Mouse (Mus musculus): Measurements from ENCODE around the gene Bag5. TPM values are rescaled to one million over a fixed set of nuclear protein-coding genes. Genes with fewer than 3 reads are reported as not detected.
A peak's percentile ranks its signal among the peaks of the same experiment; 100 is the strongest.

Bag5 gene
- polyA plus RNA-seq, 1 experiment, result 14.6 TPM

GRCm38 (mm10) chr12:111734912-111735311 is 21.9 kb upstream of the Bag5 start:
- 83% methylated on average over 3 of the region's 3 CpGs for WGBS
- no peak for TF ChIP-seq CTCF (conservative IDR thresholded peaks at IDR 0.05; ENCODE audit: insufficient read depth, insufficient read length, low read depth, low read length)
- TF ChIP-seq POLR2A (IDR thresholded peaks at IDR 0.05; ENCODE audit: low read depth, low read length), result no peak
- no peak overlapping the region for H3K4me3 ChIP-seq (ENCODE audit: insufficient read depth, low read depth, low read length)
- no peaks in the 10 kb centered on the region for H3K27me3 ChIP-seq (replicated peaks; ENCODE audit: control insufficient read depth, insufficient read depth, low read length)
- no peaks in the 10 kb centered on the region for H3K36me3 ChIP-seq (ENCODE audit: control insufficient read depth, insufficient read depth, low read length)
- DNase-seq, result no peak
- H3K27ac ChIP-seq (ENCODE audit: insufficient read depth, low read depth, low read length), result no peak overlapping the region
- H3K4me1 ChIP-seq (ENCODE audit: control insufficient read depth, insufficient read depth, low read length), result 0 out of 2 replicates have a peak, but pooled peaks cover 2% of the 10 kb centered on the region

- Histone ChIP-seq H3K36me3 (ENCODE audit: control insufficient read depth, insufficient read depth, low read length) (no peaks in the 10 kb centered on the region), H3K4me3 (ENCODE audit: insufficient read depth, low read depth, low read length) (no peak overlapping the region), H3K27me3 (replicated peaks; ENCODE audit: control insufficient read depth, insufficient read depth, low read length) (no peaks in the 10 kb centered on the region), H3K4me1 (ENCODE audit: control insufficient read depth, insufficient read depth, low read length) (0 out of 2 replicates have a peak, but pooled peaks cover 2% of the 10 kb centered on the region), H3K27ac (ENCODE audit: insufficient read depth, low read depth, low read length) (no peak overlapping the region)
- WGBS, result 55% methylated on average over 5 of the region's 5 CpGs
- no peak for DNase-seq
- TF ChIP-seq CTCF (conservative IDR thresholded peaks at IDR 0.05; ENCODE audit: insufficient read depth, insufficient read length, low read depth, low read length) (no peak), POLR2A (IDR thresholded peaks at IDR 0.05; ENCODE audit: low read depth, low read length) (no peak)
Observed at GRCm38 (mm10) chr12:111732921-111733320, 19.9 kb upstream of the Bag5 start.

DNA sequence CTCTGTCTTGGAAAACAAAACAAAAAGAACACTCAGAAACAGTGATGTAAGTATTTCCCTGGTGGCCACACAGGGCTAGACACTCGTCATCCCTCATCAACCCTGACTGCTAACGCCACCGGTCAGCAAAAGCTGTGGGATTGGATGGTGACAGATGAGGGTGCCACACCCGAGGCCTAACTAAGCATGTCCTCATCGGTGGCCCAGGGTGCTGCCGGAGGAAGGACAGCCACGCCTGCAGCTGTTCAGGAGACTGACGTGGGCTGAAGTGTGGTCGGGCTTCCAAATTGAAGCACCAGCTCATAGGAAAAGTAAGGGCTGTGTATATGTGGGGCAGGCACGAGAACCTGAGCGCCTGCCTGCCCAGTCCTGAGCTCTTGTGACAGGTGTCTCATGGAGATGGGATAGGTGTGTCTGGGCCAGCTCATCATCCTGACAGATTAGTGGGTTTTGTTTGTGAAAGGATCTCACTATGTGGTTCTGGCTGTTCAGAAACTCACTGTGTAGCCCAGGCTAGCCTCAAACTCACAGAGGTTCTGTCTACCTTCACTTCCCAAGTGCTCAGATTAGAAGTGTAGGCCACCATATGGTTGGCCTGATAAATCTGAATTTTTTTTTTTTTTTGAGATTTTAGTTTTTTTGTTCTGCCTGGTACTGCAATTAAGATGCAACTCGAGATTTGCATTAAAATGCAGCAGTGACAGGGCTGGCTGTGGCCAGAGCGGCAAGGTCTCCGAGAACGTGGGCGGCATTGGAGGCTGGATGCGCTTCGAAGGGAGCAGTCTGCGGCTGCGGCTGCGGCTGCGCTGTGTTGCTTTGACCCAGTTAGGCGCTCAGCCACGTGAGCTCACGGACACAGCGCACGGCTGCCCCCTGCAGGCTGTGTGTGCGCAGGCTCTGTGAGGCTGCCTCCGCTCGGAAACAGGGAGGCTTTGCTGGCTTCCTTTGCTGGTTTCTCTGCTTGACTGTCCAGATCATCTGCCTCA is 19.1 kb upstream of the Bag5 start:
- Histone ChIP-seq H3K4me1 (ENCODE audit: control insufficient read depth, insufficient read depth, low read length) (0 out of 2 replicates have a peak, but pooled peaks cover 2% of the 10 kb centered on the region), H3K4me3 (ENCODE audit: insufficient read depth, low read depth, low read length) (no peak overlapping the region), H3K36me3 (ENCODE audit: control insufficient read depth, insufficient read depth, low read length) (no peaks in the 10 kb centered on the region), H3K27ac (ENCODE audit: insufficient read depth, low read depth, low read length) (no peak overlapping the region), H3K27me3 (replicated peaks; ENCODE audit: control insufficient read depth, insufficient read depth, low read length) (no peaks in the 10 kb centered on the region)
- 32% methylated on average over 30 of the region's 30 CpGs for WGBS
- peak; percentile 97 for TF ChIP-seq CTCF (conservative IDR thresholded peaks at IDR 0.05; ENCODE audit: insufficient read depth, insufficient read length, low read depth, low read length)
- TF ChIP-seq POLR2A (IDR thresholded peaks at IDR 0.05; ENCODE audit: low read depth, low read length), result no peak
- DNase-seq, result peak; percentile 90

GRCm38 (mm10) chr12:111727956-111728355 is 14.9 kb upstream of the Bag5 start:
- Histone ChIP-seq H3K27me3 (replicated peaks; ENCODE audit: control insufficient read depth, insufficient read depth, low read length) (no peaks in the 10 kb centered on the region), H3K4me1 (ENCODE audit: control insufficient read depth, insufficient read depth, low read length) (0 out of 2 replicates have a peak, but pooled peaks cover 2% of the 10 kb centered on the region), H3K36me3 (ENCODE audit: control insufficient read depth, insufficient read depth, low read length) (peaks cover 2% of the 10 kb centered on the region; the same call in 1 of the 2 replicates), H3K27ac (ENCODE audit: insufficient read depth, low read depth, low read length) (no peak overlapping the region), H3K4me3 (ENCODE audit: insufficient read depth, low read depth, low read length) (no peak overlapping the region)
- DNase-seq, result no peak
- WGBS, result 89% methylated on average over 1 of the region's 1 CpGs
- TF ChIP-seq POLR2A (IDR thresholded peaks at IDR 0.05; ENCODE audit: low read depth, low read length) (no peak), CTCF (conservative IDR thresholded peaks at IDR 0.05; ENCODE audit: insufficient read depth, insufficient read length, low read depth, low read length) (no peak)

- Histone ChIP-seq H3K27me3 (replicated peaks; ENCODE audit: control insufficient read depth, insufficient read depth, low read length) (no peaks in the 10 kb centered on the region), H3K27ac (ENCODE audit: insufficient read depth, low read depth, low read length) (peak overlapping the region; percentile 29; the same call in 1 of the 2 replicates), H3K4me3 (ENCODE audit: insufficient read depth, low read depth, low read length) (no peak overlapping the region), H3K36me3 (ENCODE audit: control insufficient read depth, insufficient read depth, low read length) (peaks cover 2% of the 10 kb centered on the region; the same call in 1 of the 2 replicates), H3K4me1 (ENCODE audit: control insufficient read depth, insufficient read depth, low read length) (no peaks in the 10 kb centered on the region)
- WGBS, result 51% methylated on average over 4 of the region's 4 CpGs
- no peak for TF ChIP-seq POLR2A (IDR thresholded peaks at IDR 0.05; ENCODE audit: low read depth, low read length)
- no peak for TF ChIP-seq CTCF (conservative IDR thresholded peaks at IDR 0.05; ENCODE audit: insufficient read depth, insufficient read length, low read depth, low read length)
- DNase-seq, result peak; percentile 61
Observed at GRCm38 (mm10) chr12:111726122-111726463, 13.0 kb upstream of the Bag5 start.

DNA sequence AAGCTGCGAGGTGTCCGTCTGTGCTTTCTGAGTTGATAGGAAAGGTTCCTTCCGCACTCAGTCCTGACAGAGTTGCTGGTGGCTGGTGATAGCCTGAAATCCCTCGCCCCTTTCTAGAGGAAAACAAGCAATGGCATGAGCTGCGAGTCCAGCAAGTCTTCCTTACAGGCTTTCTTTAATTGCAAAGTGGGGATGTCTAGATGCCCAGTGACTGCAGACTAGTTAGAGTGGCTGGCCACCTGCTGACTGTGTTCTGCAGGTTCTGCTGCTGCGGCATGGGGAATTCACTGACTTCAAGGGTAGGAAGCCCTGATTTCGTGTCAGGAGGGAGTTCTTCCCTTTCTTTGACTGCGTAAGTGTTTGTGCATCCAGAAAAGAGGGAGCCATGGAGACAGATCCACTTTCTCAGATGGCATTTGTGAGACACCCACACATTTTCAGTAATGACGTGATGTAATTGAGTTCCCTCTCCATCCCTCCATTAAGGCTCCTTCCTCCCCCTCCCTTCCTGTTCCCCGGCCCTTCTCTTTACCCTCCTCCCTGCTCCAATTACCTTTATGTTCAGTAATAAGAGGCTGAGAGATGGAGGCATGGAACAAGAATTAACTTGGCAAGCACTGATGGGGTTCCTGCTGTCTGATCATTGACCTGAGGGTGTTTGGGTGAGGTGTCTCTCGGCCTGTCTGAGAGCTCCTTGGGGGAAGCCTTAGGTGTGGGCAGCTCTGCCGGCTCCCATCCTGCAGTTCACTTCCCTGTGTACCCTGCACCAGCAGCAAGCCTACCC is 12.5 kb upstream of the Bag5 start:
- Histone ChIP-seq H3K4me1 (ENCODE audit: control insufficient read depth, insufficient read depth, low read length) (no peaks in the 10 kb centered on the region), H3K4me3 (ENCODE audit: insufficient read depth, low read depth, low read length) (no peak overlapping the region), H3K27me3 (replicated peaks; ENCODE audit: control insufficient read depth, insufficient read depth, low read length) (no peaks in the 10 kb centered on the region), H3K36me3 (ENCODE audit: control insufficient read depth, insufficient read depth, low read length) (peaks cover 2% of the 10 kb centered on the region; the same call in 1 of the 2 replicates), H3K27ac (ENCODE audit: insufficient read depth, low read depth, low read length) (peak overlapping the region; percentile 24; the same call in 1 of the 2 replicates)
- TF ChIP-seq POLR2A (IDR thresholded peaks at IDR 0.05; ENCODE audit: low read depth, low read length), result no peak
- TF ChIP-seq CTCF (conservative IDR thresholded peaks at IDR 0.05; ENCODE audit: insufficient read depth, insufficient read length, low read depth, low read length), result no peak
- 73% methylated on average over 12 of the region's 12 CpGs for WGBS
- no peak for DNase-seq
